Mouse (Mus musculus) cerebellum, adult (tissue): ENCODE data around the gene Mfsd4b3.
"Not testable (repeated sequence)": the region's sequence is repeated elsewhere in the genome, so short reads cannot be mapped to it uniquely, and the experiment has no call there.

Experiments used
- ATAC-seq: cut with Nextera tagmentation; 2 replicates; pipeline ENCODE4 v1.9.2; 2017; ENCODE audit warnings: mild to moderate bottlenecking, moderate library complexity, mixed read lengths; ENCODE audit not compliant: insufficient number of reproducible peaks, low FRiP score, low TSS enrichment

The Mfsd4b3 gene

GRCm38 (mm10) chr10:39926616-39927139 is 33.3 kb downstream of the Mfsd4b3 start, which contains the start of gene Mfsd4b2:
TSS of gene Mfsd4b2 (minus strand) at chr10:39926923.
- ATAC-seq = no peak

DNA sequence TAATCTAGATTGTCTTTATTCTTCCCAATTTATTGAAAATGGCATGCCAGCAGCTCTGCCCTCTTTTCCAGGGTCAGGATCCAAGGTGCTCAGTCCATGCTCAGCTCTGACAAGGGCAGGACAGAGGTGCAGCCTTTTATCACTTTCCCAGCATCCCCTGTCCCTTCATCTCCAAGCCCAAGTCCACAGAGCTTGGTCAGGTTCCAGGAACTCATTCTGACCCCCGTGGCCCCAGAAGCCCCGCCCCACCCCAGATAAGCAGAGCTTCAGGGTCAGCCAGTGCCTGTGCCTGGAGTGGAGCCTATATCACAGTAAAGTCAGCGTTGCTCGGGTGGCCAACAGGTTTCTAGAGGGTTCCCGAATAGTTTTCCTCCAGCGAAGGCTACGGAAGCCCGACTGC is 35.4 kb downstream of the Mfsd4b3 start:
- not testable (repeated sequence) for ATAC-seq

- no peak for ATAC-seq
These were observed 47.3 kb downstream of the Mfsd4b3 start for GRCm38 (mm10) chr10:39912616-39913015.

- no peak for ATAC-seq
These were observed 51.0 kb downstream of the Mfsd4b3 start for GRCm38 (mm10) chr10:39908768-39909441.

DNA sequence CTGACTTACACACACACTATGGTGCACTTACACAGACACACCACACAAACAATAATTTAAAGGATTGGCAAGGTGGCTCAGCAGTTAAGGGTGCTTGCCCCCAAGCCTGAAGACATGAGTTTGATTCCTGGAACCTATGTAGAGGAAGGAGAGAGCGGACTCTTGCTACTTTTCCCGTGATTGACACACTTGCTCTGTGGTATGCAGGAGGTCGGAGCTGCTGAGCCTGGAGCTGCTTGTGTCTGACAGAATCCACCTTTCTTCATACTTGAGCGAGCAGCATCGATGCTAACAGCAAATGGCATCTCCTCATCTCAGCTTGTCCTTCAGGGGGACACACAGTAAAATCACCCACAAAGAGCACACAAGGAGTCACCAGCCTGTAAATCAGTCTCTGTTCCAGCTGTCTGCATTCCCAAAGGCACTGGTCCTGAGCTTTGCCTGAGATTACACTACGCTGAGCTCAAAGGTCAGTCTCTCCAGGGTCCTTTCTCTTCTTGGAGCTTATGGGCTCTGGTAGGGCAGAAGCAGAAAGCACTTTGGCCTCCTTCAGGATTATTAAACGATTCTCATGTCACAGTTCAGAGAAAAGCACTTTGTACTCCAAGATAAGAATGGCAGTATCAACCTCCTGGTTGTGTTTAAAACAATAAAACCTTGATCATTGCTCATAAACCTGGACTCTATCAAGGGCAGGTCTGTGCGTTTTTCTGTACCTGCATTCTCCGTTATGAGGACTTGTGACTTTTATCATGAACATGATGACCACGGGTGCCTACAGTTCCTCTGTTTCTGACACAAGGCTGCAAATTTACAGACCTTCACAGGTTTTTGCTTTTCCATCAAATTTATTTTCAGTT is 52.9 kb downstream of the Mfsd4b3 start:
- ATAC-seq = no peak

- ATAC-seq = no peak
These were observed 55.8 kb downstream of the Mfsd4b3 start for GRCm38 (mm10) chr10:39904191-39904590.

DNA sequence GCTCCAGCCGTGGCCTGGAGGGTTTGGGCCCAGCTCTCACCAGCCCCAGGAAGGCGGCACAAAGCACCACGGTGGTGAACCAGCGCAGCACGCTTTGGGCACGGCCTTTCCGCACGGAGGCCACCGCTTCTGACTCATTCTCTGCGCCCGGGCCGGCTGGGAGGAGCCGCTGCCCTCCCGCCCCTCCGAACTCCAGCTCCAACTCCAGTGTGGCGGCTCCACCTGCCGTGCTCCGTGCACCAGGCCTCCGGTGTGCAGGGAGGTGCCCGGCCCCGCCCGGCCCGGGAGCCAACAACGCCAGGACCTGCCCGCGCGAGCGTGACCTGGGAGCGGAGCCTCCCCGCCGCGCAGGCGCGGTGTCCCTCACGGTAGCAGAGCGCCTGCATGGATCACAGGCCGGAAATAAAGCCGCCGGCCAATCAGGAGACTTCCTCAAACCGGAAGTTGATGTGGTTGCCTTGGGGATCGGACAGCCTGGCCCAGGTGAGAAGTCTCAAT is 61.0 kb downstream of the Mfsd4b3 start, which contains the start of gene Mfsd4b4:
Gene Mfsd4b4 (minus strand): TSS at position 365 of the 498 bp plus-strand sequence.
- peak; percentile 98 for ATAC-seq
